Mouse (Mus musculus): ENCODE measurements at regions not wholly inside any gene's neighbourhood (a gene's known extent, or its start where the extent isn't known, plus 50 kb on each side); places are given as distances from the start of the nearest gene placed in this dataset.
A peak's percentile ranks its signal among the peaks of the same experiment; 100 is the strongest.

GRCm38 (mm10) chr14:76824066-76824465 lies 212.5 kb upstream of the Ccdc122 start:
- Histone ChIP-seq H3K27me3 (replicated peaks; ENCODE audit: control insufficient read depth, insufficient read depth, low read length) (no peaks in the 10 kb centered on the region), H3K9me3 (ENCODE audit: control insufficient read depth, low read length) (no peaks in the 10 kb centered on the region), H3K4me3 (replicated peaks; ENCODE audit: low read length) (no peak overlapping the region), H3K36me3 (ENCODE audit: control insufficient read depth, insufficient read depth) (no peaks in the 10 kb centered on the region), H3K4me1 (replicated peaks; ENCODE audit: control insufficient read depth, insufficient read depth, low read length) (peaks cover 10% of the 10 kb centered on the region; the same call in 1 of the 2 replicates), H3K9ac (replicated peaks; ENCODE audit: low read depth, low read length) (no peak overlapping the region), H3K4me2 (ENCODE audit: low read length) (no peak overlapping the region), H3K27ac (ENCODE audit: low read length) (no peak overlapping the region)
- ATAC-seq, result no peak
- 91% methylated on average over 3 of the region's 3 CpGs for WGBS

GRCm38 (mm10) chr14:76822766-76823325 lies 213.7 kb upstream of the Ccdc122 start:
- Histone ChIP-seq H3K9ac (replicated peaks; ENCODE audit: low read depth, low read length) (no peak overlapping the region), H3K36me3 (ENCODE audit: control insufficient read depth, insufficient read depth) (no peaks in the 10 kb centered on the region), H3K4me2 (ENCODE audit: low read length) (no peak overlapping the region), H3K27me3 (replicated peaks; ENCODE audit: control insufficient read depth, insufficient read depth, low read length) (no peaks in the 10 kb centered on the region), H3K27ac (ENCODE audit: low read length) (no peak overlapping the region), H3K9me3 (ENCODE audit: control insufficient read depth, low read length) (no peaks in the 10 kb centered on the region), H3K4me1 (replicated peaks; ENCODE audit: control insufficient read depth, insufficient read depth, low read length) (peaks cover 10% of the 10 kb centered on the region; the same call in 1 of the 2 replicates), H3K4me3 (replicated peaks; ENCODE audit: low read length) (no peak overlapping the region)
- 80% methylated on average over 9 of the region's 9 CpGs for WGBS
- ATAC-seq, result no peak

GRCm38 (mm10) chr14:76821892-76822291 lies 214.7 kb upstream of the Ccdc122 start:
- no peak for ATAC-seq
- 91% methylated on average over 8 of the region's 8 CpGs for WGBS

GRCm38 (mm10) chr14:76821484-76821883 lies 215.1 kb upstream of the Ccdc122 start:
- H3K9me3 ChIP-seq (ENCODE audit: control insufficient read depth, low read length), result no peaks in the 10 kb centered on the region
- H3K27me3 ChIP-seq (replicated peaks; ENCODE audit: control insufficient read depth, insufficient read depth, low read length), result no peaks in the 10 kb centered on the region
- no peak overlapping the region for H3K4me3 ChIP-seq (replicated peaks; ENCODE audit: low read length)
- no peak for ATAC-seq
- no peak overlapping the region for H3K9ac ChIP-seq (replicated peaks; ENCODE audit: low read depth, low read length)
- no peak overlapping the region for H3K27ac ChIP-seq (ENCODE audit: low read length)
- 94% methylated on average over 7 of the region's 7 CpGs for WGBS
- H3K4me1 ChIP-seq (replicated peaks; ENCODE audit: control insufficient read depth, insufficient read depth, low read length), result peaks cover 10% of the 10 kb centered on the region; the same call in 1 of the 2 replicates
- H3K4me2 ChIP-seq (ENCODE audit: low read length), result no peak overlapping the region
- H3K36me3 ChIP-seq (ENCODE audit: control insufficient read depth, insufficient read depth), result no peaks in the 10 kb centered on the region

More at GRCm38 (mm10) chr14:76821892-76822291, 214.7 kb upstream of the Ccdc122 start:
- no peaks in the 10 kb centered on the region for H3K9me3 ChIP-seq (ENCODE audit: control insufficient read depth, low read length)
- peaks cover 10% of the 10 kb centered on the region; the same call in 1 of the 2 replicates for H3K4me1 ChIP-seq (replicated peaks; ENCODE audit: control insufficient read depth, insufficient read depth, low read length)
- H3K4me3 ChIP-seq (replicated peaks; ENCODE audit: low read length), result no peak overlapping the region
- no peaks in the 10 kb centered on the region for H3K27me3 ChIP-seq (replicated peaks; ENCODE audit: control insufficient read depth, insufficient read depth, low read length)
- H3K9ac ChIP-seq (replicated peaks; ENCODE audit: low read depth, low read length), result no peak overlapping the region
- no peaks in the 10 kb centered on the region for H3K36me3 ChIP-seq (ENCODE audit: control insufficient read depth, insufficient read depth)
- no peak overlapping the region for H3K4me2 ChIP-seq (ENCODE audit: low read length)
- H3K27ac ChIP-seq (ENCODE audit: low read length), result no peak overlapping the region

GRCm38 (mm10) chr14:76820989-76821388 lies 215.6 kb upstream of the Ccdc122 start:
- H3K4me3 ChIP-seq (replicated peaks; ENCODE audit: low read length), result no peak overlapping the region
- no peak for ATAC-seq
- WGBS, result 84% methylated on average over 6 of the region's 6 CpGs
- H3K27ac ChIP-seq (ENCODE audit: low read length), result no peak overlapping the region
- H3K4me2 ChIP-seq (ENCODE audit: low read length), result no peak overlapping the region
- H3K4me1 ChIP-seq (replicated peaks; ENCODE audit: control insufficient read depth, insufficient read depth, low read length), result peaks cover 10% of the 10 kb centered on the region; the same call in 1 of the 2 replicates
- H3K9me3 ChIP-seq (ENCODE audit: control insufficient read depth, low read length), result no peaks in the 10 kb centered on the region
- H3K9ac ChIP-seq (replicated peaks; ENCODE audit: low read depth, low read length), result no peak overlapping the region
- H3K27me3 ChIP-seq (replicated peaks; ENCODE audit: control insufficient read depth, insufficient read depth, low read length), result no peaks in the 10 kb centered on the region
- H3K36me3 ChIP-seq (ENCODE audit: control insufficient read depth, insufficient read depth), result no peaks in the 10 kb centered on the region

- Histone ChIP-seq H3K27ac (ENCODE audit: low read length) (no peak overlapping the region), H3K27me3 (replicated peaks; ENCODE audit: control insufficient read depth, insufficient read depth, low read length) (no peaks in the 10 kb centered on the region), H3K4me2 (ENCODE audit: low read length) (no peak overlapping the region), H3K36me3 (ENCODE audit: control insufficient read depth, insufficient read depth) (no peaks in the 10 kb centered on the region), H3K9me3 (ENCODE audit: control insufficient read depth, low read length) (no peaks in the 10 kb centered on the region), H3K4me3 (replicated peaks; ENCODE audit: low read length) (no peak overlapping the region), H3K4me1 (replicated peaks; ENCODE audit: control insufficient read depth, insufficient read depth, low read length) (peaks cover 10% of the 10 kb centered on the region; the same call in 1 of the 2 replicates), H3K9ac (replicated peaks; ENCODE audit: low read depth, low read length) (no peak overlapping the region)
- ATAC-seq, result peak; percentile 50
- 5% methylated on average over 8 of the region's 8 CpGs for WGBS
Measured at GRCm38 (mm10) chr14:76819690-76820089, 216.9 kb upstream of the Ccdc122 start.

- Histone ChIP-seq H3K9ac (replicated peaks; ENCODE audit: low read depth, low read length) (no peak overlapping the region), H3K36me3 (ENCODE audit: control insufficient read depth, insufficient read depth) (no peaks in the 10 kb centered on the region), H3K9me3 (ENCODE audit: control insufficient read depth, low read length) (no peaks in the 10 kb centered on the region), H3K4me2 (ENCODE audit: low read length) (no peak overlapping the region), H3K4me3 (replicated peaks; ENCODE audit: low read length) (no peak overlapping the region), H3K27me3 (replicated peaks; ENCODE audit: control insufficient read depth, insufficient read depth, low read length) (no peaks in the 10 kb centered on the region), H3K4me1 (replicated peaks; ENCODE audit: control insufficient read depth, insufficient read depth, low read length) (peaks cover 10% of the 10 kb centered on the region; the same call in 1 of the 2 replicates), H3K27ac (ENCODE audit: low read length) (no peak overlapping the region)
- WGBS, result 68% methylated on average over 10 of the region's 10 CpGs
- no peak for ATAC-seq
Measured at GRCm38 (mm10) chr14:76818256-76819010, 218.1 kb upstream of the Ccdc122 start.

- 55% methylated on average over 5 of the region's 5 CpGs for WGBS
- peaks cover 10% of the 10 kb centered on the region; the same call in 1 of the 2 replicates for H3K4me1 ChIP-seq (replicated peaks; ENCODE audit: control insufficient read depth, insufficient read depth, low read length)
- no peak overlapping the region for H3K9ac ChIP-seq (replicated peaks; ENCODE audit: low read depth, low read length)
- no peak for ATAC-seq
- no peaks in the 10 kb centered on the region for H3K36me3 ChIP-seq (ENCODE audit: control insufficient read depth, insufficient read depth)
- no peaks in the 10 kb centered on the region for H3K27me3 ChIP-seq (replicated peaks; ENCODE audit: control insufficient read depth, insufficient read depth, low read length)
- H3K27ac ChIP-seq (ENCODE audit: low read length), result no peak overlapping the region
- H3K4me3 ChIP-seq (replicated peaks; ENCODE audit: low read length), result no peak overlapping the region
- H3K4me2 ChIP-seq (ENCODE audit: low read length), result no peak overlapping the region
- H3K9me3 ChIP-seq (ENCODE audit: control insufficient read depth, low read length), result no peaks in the 10 kb centered on the region
Measured at GRCm38 (mm10) chr14:76817189-76817772, 219.3 kb upstream of the Ccdc122 start.

- H3K36me3 ChIP-seq (ENCODE audit: control insufficient read depth, insufficient read depth), result no peaks in the 10 kb centered on the region
- no peaks in the 10 kb centered on the region for H3K9me3 ChIP-seq (ENCODE audit: control insufficient read depth, low read length)
- H3K4me1 ChIP-seq (replicated peaks; ENCODE audit: control insufficient read depth, insufficient read depth, low read length), result peaks cover 10% of the 10 kb centered on the region; the same call in 1 of the 2 replicates
- no peak overlapping the region for H3K9ac ChIP-seq (replicated peaks; ENCODE audit: low read depth, low read length)
- no peak overlapping the region for H3K4me2 ChIP-seq (ENCODE audit: low read length)
- H3K4me3 ChIP-seq (replicated peaks; ENCODE audit: low read length), result no peak overlapping the region
- no peak for ATAC-seq
- no peak overlapping the region for H3K27ac ChIP-seq (ENCODE audit: low read length)
- 87% methylated on average over 2 of the region's 2 CpGs for WGBS
- H3K27me3 ChIP-seq (replicated peaks; ENCODE audit: control insufficient read depth, insufficient read depth, low read length), result no peaks in the 10 kb centered on the region
Measured at GRCm38 (mm10) chr14:76816666-76817065, 219.9 kb upstream of the Ccdc122 start.
